Mouse (Mus musculus) kidney, postnatal 25 days (tissue): ENCODE data around the gene Smim15.

Source experiments
- DNase-seq, 2 experiments: peaks; one replicate each; pipeline ENCODE4 v3.0.0; 2021; ENCODE audit warnings: mixed read lengths in 2 of 2

Smim15 gene

GRCm38 (mm10) chr13:108044222-108044941 is at the start of gene Smim15:
Gene Smim15 (plus strand): TSS chr13:108044446.
- peak; percentile 91 to 96 for DNase-seq

GRCm38 (mm10) chr13:107995211-107995610 is 49.0 kb upstream of the Smim15 start:
- no peak for DNase-seq

- no peak for DNase-seq
Observed at GRCm38 (mm10) chr13:107996301-107996700, 47.9 kb upstream of the Smim15 start.

GRCm38 (mm10) chr13:108007861-108008260 is 36.4 kb upstream of the Smim15 start:
- no peak for DNase-seq

- DNase-seq = peak in 1 of 2 experiments; percentile 18
Observed at GRCm38 (mm10) chr13:108013110-108013509, 31.1 kb upstream of the Smim15 start.

- peak; percentile 60 to 69 for DNase-seq
Observed at GRCm38 (mm10) chr13:108013839-108014238, 30.4 kb upstream of the Smim15 start.

GRCm38 (mm10) chr13:108015166-108015565 is 29.1 kb upstream of the Smim15 start:
- DNase-seq = no peak

- DNase-seq = no peak
Observed at GRCm38 (mm10) chr13:108017349-108017748, 26.9 kb upstream of the Smim15 start.

- DNase-seq = no peak
Observed at GRCm38 (mm10) chr13:108025802-108026201, 18.4 kb upstream of the Smim15 start.

- DNase-seq = no peak
Observed at GRCm38 (mm10) chr13:108032789-108033188, 11.5 kb upstream of the Smim15 start.

GRCm38 (mm10) chr13:108039375-108039774 is 4.9 kb upstream of the Smim15 start:
- peak; percentile 52 to 72 for DNase-seq

GRCm38 (mm10) chr13:108039902-108040301 is 4.3 kb upstream of the Smim15 start:
- DNase-seq = no peak

GRCm38 (mm10) chr13:108040451-108040850 is 3.8 kb upstream of the Smim15 start:
- no peak for DNase-seq

- peak; percentile 82 to 90 for DNase-seq
Observed at GRCm38 (mm10) chr13:108041358-108041757, 2.9 kb upstream of the Smim15 start.

GRCm38 (mm10) chr13:108043431-108044221 is 620 bp upstream of the Smim15 start:
- DNase-seq = peak; percentile 67 to 74

- no peak for DNase-seq
Observed at GRCm38 (mm10) chr13:108045646-108046045, 1.4 kb downstream of the Smim15 start.

- no peak for DNase-seq
Observed at GRCm38 (mm10) chr13:108046071-108046470, 1.8 kb downstream of the Smim15 start.

- DNase-seq = no peak
Observed at GRCm38 (mm10) chr13:108046891-108047290, 2.6 kb downstream of the Smim15 start.

- DNase-seq = no peak
Observed at GRCm38 (mm10) chr13:108047364-108047763, 3.1 kb downstream of the Smim15 start.

- no peak for DNase-seq
Observed at GRCm38 (mm10) chr13:108056896-108057295, 12.7 kb downstream of the Smim15 start.

- DNase-seq = no peak
Observed at GRCm38 (mm10) chr13:108060286-108060885, 16.1 kb downstream of the Smim15 start.

GRCm38 (mm10) chr13:108060936-108061578 is 16.8 kb downstream of the Smim15 start:
- no peak for DNase-seq

- DNase-seq = no peak
Observed at GRCm38 (mm10) chr13:108062900-108063299, 18.7 kb downstream of the Smim15 start.
